Mouse (Mus musculus) intestine, embryonic 16.5 days (tissue): ENCODE data around the gene Fam243. TPM values are rescaled to one million over a fixed set of nuclear protein-coding genes. Genes with fewer than 3 reads are reported as not detected.
A peak's percentile ranks its signal among the peaks of the same experiment; 100 is the strongest.

Experiments used
- ATAC-seq: fragments of 200-750 bp; cut with Nextera tagmentation; 2 replicates; pipeline ENCODE4 v1.8.0; 2017; ENCODE audit warnings: moderate TSS enrichment, moderate library complexity
- H3K27ac ChIP-seq: fragments of 300-500 bp; sonication (generic); 2 replicates; pipeline ENCODE4 v1.5.1; 2014; ENCODE audit warnings: mild to moderate bottlenecking, low read length
- H3K27me3 ChIP-seq: fragments of 300-500 bp; sonication (generic); replicated peaks from 2 replicates; pipeline ENCODE4 v1.6.1; 2014; ENCODE audit warnings: low read length, control low read depth, mixed read lengths; ENCODE audit not compliant: control insufficient read depth, insufficient read depth
- H3K36me3 ChIP-seq: fragments of 300-500 bp; sonication (generic); 2 replicates; pipeline ENCODE4 v1.6.1; 2014; ENCODE audit warnings: low read length, control low read depth; ENCODE audit not compliant: control insufficient read depth, insufficient read depth
- H3K4me1 ChIP-seq: fragments of 300-500 bp; sonication (generic); 2 replicates; pipeline ENCODE4 v1.6.1; 2014; ENCODE audit warnings: low read length, control low read depth, mixed read lengths; ENCODE audit not compliant: control insufficient read depth, insufficient read depth
- H3K4me2 ChIP-seq: fragments of 300-500 bp; sonication (generic); 2 replicates; pipeline ENCODE4 v1.6.1; 2014; ENCODE audit warnings: low read depth, low read length, control low read depth
- H3K4me3 ChIP-seq: fragments of 300-500 bp; sonication (generic); 2 replicates; pipeline ENCODE4 v1.5.1; 2014; ENCODE audit warnings: mild to moderate bottlenecking, low read length
- H3K9ac ChIP-seq: fragments of 300-500 bp; sonication (generic); 2 replicates; pipeline ENCODE4 v1.6.1; 2014; ENCODE audit warnings: low read depth, low read length
- H3K9me3 ChIP-seq: fragments of 300-500 bp; sonication (generic); 2 replicates; pipeline ENCODE4 v1.6.1; 2016; ENCODE audit warnings: low read length, control low read depth; ENCODE audit not compliant: control insufficient read depth
- WGBS: fragments of 180-500 bp; shearing (Covaris S2); extraction: QIAGEN DNeasy Blood & Tissue Kit; methylation state at CpG from one replicate; pipeline ENCODE4 v1.1.7; 2014; 5-methylcytosine and 5-hydroxymethylcytosine counted together
- polyA plus RNA-seq: library from polyadenylated mRNA; unstranded; fragments of >200 nt; fragmentation: Nextera tagmentation; extraction: Ambion mirVana; gene quantifications from 2 replicates; pipeline ENCODE4 v1.2.1, GENCODE M21; 2015

Gene Fam243
- polyA plus RNA-seq, 1 experiment from 2014 or later, result not detected

DNA sequence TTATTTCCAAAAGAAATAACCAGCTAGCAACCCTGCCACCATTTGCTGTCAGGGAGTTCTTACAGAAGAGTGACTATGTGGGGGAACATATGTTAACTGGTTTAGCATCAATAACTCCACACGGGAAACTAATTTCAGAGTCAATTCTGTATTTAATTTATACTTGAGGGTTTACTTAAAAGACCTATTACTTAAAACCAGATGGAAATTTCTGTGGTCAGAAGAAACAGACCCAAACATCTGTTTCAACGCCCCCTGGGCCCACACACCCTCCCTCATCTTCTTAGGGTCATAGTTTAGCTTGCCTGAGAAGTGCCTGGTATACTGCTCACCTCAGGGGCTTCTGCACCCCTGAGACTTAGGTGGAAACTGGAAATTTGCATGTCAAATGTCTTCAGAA lies 32.7 kb upstream of the Fam243 start:
- H3K27me3 ChIP-seq, result no peaks in the 10 kb centered on the region
- no peaks in the 10 kb centered on the region for H3K9me3 ChIP-seq
- H3K27ac ChIP-seq, result no peak overlapping the region
- no peak overlapping the region for H3K9ac ChIP-seq
- peaks cover 7% of the 10 kb centered on the region for H3K4me1 ChIP-seq
- no peak overlapping the region for H3K4me2 ChIP-seq
- 68% methylated on average over 2 of the region's 2 CpGs for WGBS
- H3K4me3 ChIP-seq, result no peak overlapping the region
- ATAC-seq, result no peak
- no peaks in the 10 kb centered on the region for H3K36me3 ChIP-seq

DNA sequence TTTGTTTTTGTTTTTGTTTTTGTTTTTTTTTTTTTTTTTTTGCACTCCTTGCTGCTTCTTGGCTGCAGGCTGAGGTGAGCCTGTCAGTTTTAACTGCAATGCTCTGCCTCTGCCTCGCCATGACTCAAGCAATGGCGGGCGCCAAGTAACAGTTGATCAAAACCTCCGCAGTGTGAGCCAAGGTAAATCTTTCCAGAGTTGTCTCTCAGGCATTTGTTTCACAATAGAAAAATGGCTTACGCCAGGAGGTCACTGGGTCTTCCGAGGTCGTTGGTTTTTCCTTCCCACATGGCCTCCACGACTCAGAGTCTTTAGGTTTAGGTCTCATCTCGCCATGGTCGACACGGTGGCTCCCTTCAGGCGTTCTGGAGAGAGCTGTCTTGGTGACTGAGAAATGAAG lies 32.1 kb upstream of the Fam243 start:
- 86% methylated on average over 12 of the region's 12 CpGs for WGBS
- Histone ChIP-seq H3K9ac (no peak overlapping the region), H3K27me3 (no peaks in the 10 kb centered on the region), H3K4me1 (peaks cover 6% of the 10 kb centered on the region; the same call in 1 of the 2 replicates), H3K4me2 (no peak overlapping the region), H3K36me3 (no peaks in the 10 kb centered on the region), H3K4me3 (no peak overlapping the region), H3K27ac (no peak overlapping the region), H3K9me3 (no peaks in the 10 kb centered on the region)
- no peak for ATAC-seq

DNA sequence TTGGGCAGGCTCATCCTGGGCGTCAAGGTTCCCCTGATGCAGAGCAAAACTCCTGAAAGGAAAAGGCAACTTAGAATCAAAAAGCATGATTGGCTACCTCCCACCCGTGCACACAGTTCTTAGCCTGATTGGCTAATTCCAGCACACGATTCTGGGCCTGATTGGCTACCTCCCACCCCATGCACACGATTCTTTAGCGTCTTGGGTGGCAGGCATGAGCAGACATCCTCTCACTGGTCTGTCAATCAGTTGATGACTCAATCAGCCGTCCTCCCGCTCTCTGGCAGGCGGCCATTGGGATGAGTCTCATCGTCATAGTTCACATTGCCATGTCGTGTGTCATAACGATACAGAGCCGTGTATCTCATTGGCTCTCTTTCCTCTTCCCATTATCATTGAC lies 27.7 kb upstream of the Fam243 start:
- Histone ChIP-seq H3K4me1 (peaks cover 8% of the 10 kb centered on the region; the same call in 1 of the 2 replicates), H3K4me3 (no peak overlapping the region), H3K9me3 (no peaks in the 10 kb centered on the region), H3K9ac (no peak overlapping the region), H3K27me3 (no peaks in the 10 kb centered on the region), H3K27ac (no peak overlapping the region), H3K36me3 (no peaks in the 10 kb centered on the region), H3K4me2 (no peak overlapping the region)
- ATAC-seq, result no peak
- 67% methylated on average over 12 of the region's 12 CpGs for whole genome bisulfite sequencing

DNA sequence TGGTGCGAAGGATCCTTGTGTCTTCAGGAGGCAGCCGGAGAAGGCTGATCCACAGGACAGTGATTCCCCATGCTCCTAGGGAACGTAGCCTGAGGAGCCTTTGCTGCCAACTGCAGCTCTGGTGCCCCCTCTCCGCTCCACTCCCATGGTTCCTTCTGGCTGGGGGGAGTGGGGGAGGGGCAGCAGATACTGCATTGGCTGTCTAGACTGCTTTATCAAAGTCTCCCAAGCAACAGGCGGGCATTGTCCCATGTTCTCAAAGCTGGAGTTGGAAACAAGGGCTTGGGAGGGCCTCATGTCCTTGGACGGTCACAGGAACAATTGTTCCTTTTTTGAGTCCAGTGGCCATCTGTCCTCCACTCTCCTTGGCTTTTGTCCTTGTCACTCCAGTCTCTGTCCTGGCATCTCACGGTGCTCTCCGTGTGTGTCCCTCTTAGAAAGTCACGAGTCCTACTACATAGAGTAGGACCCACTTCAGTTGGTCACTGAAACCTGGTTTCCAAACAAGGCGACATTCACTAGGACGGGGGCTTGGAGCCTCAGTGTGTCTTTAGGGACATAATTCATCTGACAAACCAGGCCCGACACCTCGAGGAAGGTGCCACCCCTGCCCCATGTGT lies 25.2 kb upstream of the Fam243 start:
- Histone ChIP-seq H3K9ac (no peak overlapping the region), H3K4me1 (peaks cover 8% of the 10 kb centered on the region; the same call in 1 of the 2 replicates), H3K27ac (no peak overlapping the region), H3K4me2 (no peak overlapping the region), H3K9me3 (no peaks in the 10 kb centered on the region), H3K4me3 (no peak overlapping the region), H3K36me3 (no peaks in the 10 kb centered on the region), H3K27me3 (no peaks in the 10 kb centered on the region)
- peak; percentile 46; the same call in 1 of the 2 replicates for ATAC-seq
- whole genome bisulfite sequencing, result 71% methylated on average over 13 of the region's 13 CpGs

DNA sequence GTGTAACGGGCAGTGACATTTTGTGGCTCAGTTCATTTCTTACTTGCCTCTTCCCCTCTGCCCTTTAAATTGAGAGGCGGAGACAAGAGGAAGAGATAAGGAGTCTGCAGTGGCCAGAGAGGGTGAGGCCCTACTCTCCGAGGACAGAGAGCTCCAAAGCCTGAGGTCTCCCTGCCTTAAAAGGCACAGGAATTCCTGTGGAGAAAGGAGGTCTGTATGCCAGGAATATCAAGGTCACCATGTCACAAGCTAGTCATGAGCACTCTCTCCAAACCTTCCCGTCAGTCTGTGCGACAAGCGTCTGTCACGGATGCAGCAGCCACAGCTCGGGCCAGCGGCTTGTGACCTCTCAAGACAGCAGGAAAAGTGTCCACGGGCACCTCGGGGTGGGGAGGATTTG lies 23.9 kb upstream of the Fam243 start:
- H3K4me1 ChIP-seq, result peaks cover 10% of the 10 kb centered on the region; the same call in 1 of the 2 replicates
- no peaks in the 10 kb centered on the region for H3K27me3 ChIP-seq
- no peaks in the 10 kb centered on the region for H3K36me3 ChIP-seq
- H3K27ac ChIP-seq, result no peak overlapping the region
- peak; percentile 25; the same call in 1 of the 2 replicates for ATAC-seq
- H3K9ac ChIP-seq, result no peak overlapping the region
- WGBS, result 38% methylated on average over 11 of the region's 11 CpGs
- no peak overlapping the region for H3K4me3 ChIP-seq
- H3K4me2 ChIP-seq, result no peak overlapping the region
- no peaks in the 10 kb centered on the region for H3K9me3 ChIP-seq

DNA sequence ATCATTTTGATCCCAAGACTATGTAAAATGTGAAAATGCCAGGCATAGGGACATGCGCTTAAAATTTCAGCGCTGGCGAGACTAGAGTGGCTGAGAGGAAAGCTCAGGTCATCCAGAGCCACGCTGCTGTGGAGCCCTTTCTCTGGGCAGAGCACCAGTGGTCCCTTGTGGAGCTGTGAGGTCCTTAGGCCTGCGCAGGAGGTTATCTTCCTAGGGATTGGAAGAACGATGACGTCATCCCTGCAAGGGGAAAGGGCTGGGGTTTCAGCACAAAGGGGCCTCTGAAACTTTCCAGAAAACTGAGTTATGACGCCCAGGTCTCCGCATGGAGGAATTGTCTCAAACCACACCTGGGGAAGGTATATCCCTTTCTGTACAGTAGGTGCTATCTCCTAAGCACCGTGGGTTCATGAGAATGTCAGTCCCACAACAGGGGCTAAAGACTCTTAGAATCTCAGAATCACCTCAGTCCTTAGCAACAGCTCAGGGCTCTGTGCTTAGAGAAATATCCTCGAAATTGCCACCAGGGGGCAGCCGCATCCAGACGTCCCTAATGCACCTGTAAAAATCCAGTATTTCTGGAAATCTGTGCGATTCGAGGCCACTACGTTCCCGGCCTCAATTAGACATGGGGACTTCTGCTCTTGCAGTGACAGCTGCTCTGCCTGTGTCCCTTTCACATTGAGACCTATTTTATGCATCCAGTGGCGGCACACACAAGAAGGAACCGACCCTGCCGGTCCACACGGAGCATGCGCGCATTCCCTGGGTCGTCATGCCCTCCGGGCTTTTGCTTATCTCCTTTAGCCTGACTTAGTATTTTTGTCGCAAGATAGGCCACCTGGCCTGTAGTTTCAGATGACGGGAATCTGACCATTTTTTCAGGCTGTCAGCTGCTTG lies 19.6 kb upstream of the Fam243 start:
- Histone ChIP-seq H3K27ac (no peak overlapping the region), H3K4me3 (peak overlapping the region; percentile 35)
- 24% methylated on average over 27 of the region's 27 CpGs for WGBS

DNA sequence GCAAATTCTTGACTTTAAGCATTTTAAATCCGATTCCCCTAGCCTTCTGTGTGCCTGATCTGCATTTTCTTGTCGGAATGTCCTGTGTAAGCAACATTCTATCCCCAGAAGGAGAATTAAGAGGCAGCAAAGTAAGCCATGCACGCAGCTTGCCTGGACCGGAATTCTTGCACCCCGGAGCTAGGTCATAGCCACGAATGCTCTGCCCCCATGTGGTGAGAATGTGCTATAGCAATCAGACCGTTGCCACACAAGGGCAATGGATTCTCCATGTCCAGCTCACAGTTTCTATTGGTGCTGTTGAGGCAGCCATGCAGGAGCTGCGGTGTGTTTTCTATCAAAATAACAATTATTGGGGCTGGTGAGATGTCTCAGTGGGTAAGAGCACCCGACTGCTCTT lies 15.0 kb upstream of the Fam243 start:
- no peaks in the 10 kb centered on the region for H3K27me3 ChIP-seq
- H3K36me3 ChIP-seq, result no peaks in the 10 kb centered on the region
- H3K9me3 ChIP-seq, result no peaks in the 10 kb centered on the region
- no peak overlapping the region for H3K4me3 ChIP-seq
- no peak overlapping the region for H3K27ac ChIP-seq
- 4% methylated on average over 9 of the region's 9 CpGs for WGBS
- peak; percentile 40 for ATAC-seq
- H3K4me1 ChIP-seq, result 0 out of 2 replicates have a peak, but pooled peaks cover 2% of the 10 kb centered on the region
- H3K4me2 ChIP-seq, result no peak overlapping the region
- H3K9ac ChIP-seq, result no peak overlapping the region

More for the DNA sequence above, 19.6 kb upstream of the Fam243 start:
- Histone ChIP-seq H3K4me2 (peak overlapping the region; percentile 54), H3K4me1 (peaks cover 6% of the 10 kb centered on the region; the same call in 1 of the 2 replicates), H3K36me3 (no peaks in the 10 kb centered on the region), H3K9me3 (no peaks in the 10 kb centered on the region), H3K27me3 (no peaks in the 10 kb centered on the region), H3K9ac (no peak overlapping the region; the same call in 1 of the 2 replicates)
- ATAC-seq, result peak; percentile 75

DNA sequence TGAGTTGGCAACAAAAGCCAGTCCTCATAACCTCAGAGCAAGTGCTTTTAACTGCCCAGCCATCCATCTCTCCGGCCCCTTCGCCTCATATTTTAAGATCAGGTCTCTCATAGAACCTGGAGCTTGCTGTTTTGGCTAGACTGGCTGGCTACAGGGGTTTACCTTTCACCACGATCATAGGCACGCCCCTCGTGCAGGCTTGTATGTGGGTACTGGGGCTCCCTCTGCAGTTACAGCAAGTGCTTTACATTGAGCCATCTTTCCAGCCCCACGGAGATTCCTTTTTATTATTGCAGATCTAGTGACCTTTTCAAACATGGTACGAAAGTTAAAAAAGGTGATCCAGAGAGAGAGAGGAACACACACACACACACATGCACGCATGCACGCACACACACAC lies 13.4 kb upstream of the Fam243 start:
- WGBS, result 54% methylated on average over 9 of the region's 9 CpGs
- Histone ChIP-seq H3K4me2 (no peak overlapping the region), H3K9me3 (no peaks in the 10 kb centered on the region), H3K36me3 (no peaks in the 10 kb centered on the region), H3K9ac (no peak overlapping the region), H3K4me3 (no peak overlapping the region), H3K4me1 (no peaks in the 10 kb centered on the region), H3K27ac (no peak overlapping the region), H3K27me3 (no peaks in the 10 kb centered on the region)
- no peak for ATAC-seq

DNA sequence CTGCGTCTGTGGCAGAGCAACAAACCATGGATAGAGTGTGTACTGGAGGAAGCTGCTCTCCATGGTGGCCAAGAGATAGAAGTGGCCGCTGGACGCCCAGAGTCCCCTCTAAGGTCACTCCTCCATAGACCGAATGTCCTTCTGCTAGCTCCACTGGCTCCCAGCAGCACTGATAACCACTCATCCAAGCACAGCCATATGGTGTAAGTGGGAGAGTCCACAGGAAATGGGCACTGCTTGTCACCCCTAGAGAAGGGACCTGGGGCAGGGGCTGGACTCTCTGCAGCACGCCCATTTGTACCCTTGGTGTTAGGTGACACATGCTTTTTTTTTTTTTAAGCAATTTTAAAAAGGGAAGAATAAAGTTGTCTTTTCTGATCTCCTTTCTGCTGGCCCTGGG lies 9.7 kb upstream of the Fam243 start:
- WGBS, result 83% methylated on average over 5 of the region's 5 CpGs
- H3K4me3 ChIP-seq, result no peak overlapping the region
- no peak for ATAC-seq

More for the DNA sequence above, 9.7 kb upstream of the Fam243 start:
- Histone ChIP-seq H3K27ac (no peak overlapping the region), H3K27me3 (no peaks in the 10 kb centered on the region), H3K9me3 (no peaks in the 10 kb centered on the region), H3K4me2 (no peak overlapping the region), H3K36me3 (no peaks in the 10 kb centered on the region), H3K4me1 (no peaks in the 10 kb centered on the region), H3K9ac (no peak overlapping the region)
